Mouse (Mus musculus) stomach, postnatal 0 days (tissue): ENCODE measurements at regions not wholly inside any gene's neighbourhood (a gene's known extent, or its start where the extent isn't known, plus 50 kb on each side); places are given as distances from the start of the nearest gene placed in this dataset.
"Not testable (repeated sequence)": the region's sequence is repeated elsewhere in the genome, so short reads cannot be mapped to it uniquely, and the experiment has no call there.

Experiments used
- CTCF ChIP-seq: IDR thresholded peaks from 2 replicates; pipeline ENCODE4 v1.5.1; 2016; ENCODE audit warnings: antibody characterized with exemption, low read depth, mild to moderate bottlenecking, moderate library complexity
- EP300 ChIP-seq: optimal IDR thresholded peaks from 2 replicates; pipeline ENCODE3; 2016; ENCODE audit warnings: antibody characterized with exemption

DNA sequence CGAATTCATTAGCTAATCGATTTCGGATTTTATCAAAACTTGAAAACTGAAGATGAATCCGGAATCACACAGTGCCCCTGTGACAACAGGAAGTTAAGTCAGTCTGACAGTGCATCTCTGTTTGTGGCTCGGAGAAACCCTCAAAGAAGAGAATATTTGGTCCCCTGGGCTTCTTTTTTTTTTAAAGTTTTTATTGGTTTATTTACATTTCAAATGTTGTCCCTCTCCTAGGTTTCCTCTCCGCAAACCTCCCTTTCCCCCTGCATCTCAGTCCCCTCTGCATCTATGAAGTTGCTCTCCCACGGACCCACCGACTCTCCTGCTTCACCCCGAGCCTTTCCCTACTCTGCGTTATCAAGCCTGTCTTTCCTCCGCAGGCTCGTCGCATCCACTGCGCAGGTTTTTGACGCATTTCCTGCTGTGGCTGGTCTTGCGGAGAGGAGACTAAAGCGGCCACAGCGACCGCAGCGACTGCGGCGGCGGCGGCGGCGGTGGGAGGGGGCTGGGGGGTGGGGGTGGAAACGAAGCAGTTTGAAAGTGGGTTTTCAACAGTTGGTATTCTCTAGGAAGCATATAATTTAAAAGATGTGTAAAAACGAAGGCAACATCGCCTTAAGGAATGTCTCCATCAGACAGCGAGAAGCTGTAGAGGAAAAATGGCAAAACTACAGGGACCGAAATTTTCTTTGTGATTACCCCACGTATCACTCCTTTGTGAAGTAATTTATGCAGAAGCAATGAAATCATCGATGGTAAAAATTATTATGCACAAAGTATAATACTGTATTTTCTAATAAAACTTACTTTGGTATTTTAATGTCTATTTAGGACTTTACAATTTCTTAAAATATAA, 251.2 kb upstream of the Snrpn start:
- not testable (repeated sequence) for TF ChIP-seq CTCF, EP300
